Mouse (Mus musculus) midbrain, embryonic 11.5 days (tissue): ENCODE results near the gene Ntrk3. TPM values are rescaled to one million over a fixed set of nuclear protein-coding genes. Genes with fewer than 3 reads are reported as not detected.

Experiments used
- ATAC-seq: fragments of 200-750 bp; cut with Nextera tagmentation; 2 replicates; pipeline ENCODE4 v1.8.0; 2017; ENCODE audit warnings: moderate TSS enrichment, moderate library complexity; ENCODE audit not compliant: low FRiP score
- DNase-seq: peaks from one replicate; pipeline ENCODE4 v3.0.0; 2015; ENCODE audit warnings: low spot score; ENCODE audit errors: missing footprints
- H3K27ac ChIP-seq: fragments of 300-500 bp; sonication (generic); 2 replicates; pipeline ENCODE4 v1.5.1; 2014; ENCODE audit warnings: low read depth, low read length
- H3K27me3 ChIP-seq: fragments of 300-500 bp; sonication (generic); 2 replicates; pipeline ENCODE4 v1.6.1; 2014; ENCODE audit warnings: mild to moderate bottlenecking, low read length, moderate library complexity, mixed read lengths; ENCODE audit not compliant: control insufficient read depth, insufficient read depth
- H3K36me3 ChIP-seq: fragments of 300-500 bp; sonication (generic); 2 replicates; pipeline ENCODE4 v1.6.1; 2014; ENCODE audit warnings: mild to moderate bottlenecking, low read length, moderate library complexity, mixed read lengths; ENCODE audit not compliant: control insufficient read depth, insufficient read depth
- H3K4me1 ChIP-seq: fragments of 300-500 bp; sonication (generic); 2 replicates; pipeline ENCODE4 v1.6.1; 2014; ENCODE audit warnings: low read length; ENCODE audit not compliant: control insufficient read depth, insufficient read depth
- H3K4me2 ChIP-seq: fragments of 300-500 bp; sonication (generic); 2 replicates; pipeline ENCODE4 v1.6.1; 2014; ENCODE audit warnings: mild to moderate bottlenecking, moderate library complexity
- H3K4me3 ChIP-seq: fragments of 300-500 bp; sonication (generic); 2 replicates; pipeline ENCODE4 v1.5.1; 2014; ENCODE audit warnings: low read depth, low read length
- H3K9ac ChIP-seq: fragments of 300-500 bp; sonication (generic); 2 replicates; pipeline ENCODE4 v1.6.1; 2014; ENCODE audit warnings: low read length
- H3K9me3 ChIP-seq: fragments of 300-500 bp; sonication (generic); 2 replicates; pipeline ENCODE4 v1.6.1; 2016; ENCODE audit warnings: low read length; ENCODE audit not compliant: control insufficient read depth
- WGBS: fragments of 180-500 bp; shearing (Covaris S2); extraction: QIAGEN DNeasy Blood & Tissue Kit; methylation state at CpG from one replicate; pipeline ENCODE4 v1.1.7; 2014; 5-methylcytosine and 5-hydroxymethylcytosine counted together
- polyA plus RNA-seq: library from polyadenylated mRNA; unstranded; fragments of >200 nt; fragmentation: Nextera tagmentation; extraction: Ambion mirVana; gene quantifications from 2 replicates; pipeline ENCODE4 v1.2.1, GENCODE M21; 2014

Ntrk3 gene
- polyA plus RNA-seq, 1 experiment from 2014 or later, result 3.6 TPM

GRCm38 (mm10) chr7:78596556-78596955, 141.3 kb downstream of the Ntrk3 start:
- ATAC-seq (no peak), DNase-seq (no peak)
- no peaks in the 10 kb centered on the region for H3K36me3 ChIP-seq
- no peak overlapping the region for H3K4me2 ChIP-seq
- H3K27me3 ChIP-seq, result no peaks in the 10 kb centered on the region
- 52% methylated on average over 5 of the region's 5 CpGs for WGBS
- no peak overlapping the region for H3K27ac ChIP-seq
- H3K4me3 ChIP-seq, result no peak overlapping the region
- H3K9me3 ChIP-seq, result no peaks in the 10 kb centered on the region
- H3K4me1 ChIP-seq, result peaks cover 12% of the 10 kb centered on the region; the same call in 1 of the 2 replicates
- H3K9ac ChIP-seq, result no peak overlapping the region

- Histone ChIP-seq H3K4me2 (no peak overlapping the region), H3K4me1 (peaks cover 12% of the 10 kb centered on the region; the same call in 1 of the 2 replicates), H3K27me3 (no peaks in the 10 kb centered on the region), H3K27ac (no peak overlapping the region), H3K9me3 (no peaks in the 10 kb centered on the region), H3K36me3 (no peaks in the 10 kb centered on the region), H3K4me3 (no peak overlapping the region), H3K9ac (no peak overlapping the region)
- ATAC-seq (peak; percentile 66), DNase-seq (peak; percentile 94)
- WGBS, result 5% methylated on average over 4 of the region's 4 CpGs
These were observed 141.9 kb downstream of the Ntrk3 start for GRCm38 (mm10) chr7:78595895-78596294.

- Histone ChIP-seq H3K4me2 (no peak overlapping the region), H3K27ac (no peak overlapping the region), H3K4me3 (no peak overlapping the region), H3K9me3 (no peaks in the 10 kb centered on the region), H3K36me3 (no peaks in the 10 kb centered on the region), H3K4me1 (peaks cover 7% of the 10 kb centered on the region; the same call in 1 of the 2 replicates), H3K27me3 (no peaks in the 10 kb centered on the region), H3K9ac (no peak overlapping the region)
- 78% methylated on average over 4 of the region's 4 CpGs for whole genome bisulfite sequencing
- ATAC-seq, result no peak
- DNase-seq, result peak; percentile 35
These were observed 144.9 kb downstream of the Ntrk3 start for GRCm38 (mm10) chr7:78592948-78593347.

- DNase-seq (no peak), ATAC-seq (no peak)
- WGBS, result 94% methylated on average over 1 of the region's 1 CpGs
- no peak overlapping the region for H3K27ac ChIP-seq
- H3K36me3 ChIP-seq, result no peaks in the 10 kb centered on the region
- H3K27me3 ChIP-seq, result no peaks in the 10 kb centered on the region
- no peak overlapping the region for H3K9ac ChIP-seq
- no peak overlapping the region for H3K4me2 ChIP-seq
- H3K4me1 ChIP-seq, result peaks cover 2% of the 10 kb centered on the region; the same call in 1 of the 2 replicates
- no peak overlapping the region for H3K4me3 ChIP-seq
- no peaks in the 10 kb centered on the region for H3K9me3 ChIP-seq
These were observed 145.6 kb downstream of the Ntrk3 start for GRCm38 (mm10) chr7:78592172-78592571.

- Histone ChIP-seq H3K4me3 (no peak overlapping the region), H3K36me3 (no peaks in the 10 kb centered on the region), H3K4me2 (no peak overlapping the region), H3K9ac (no peak overlapping the region), H3K27ac (no peak overlapping the region), H3K9me3 (no peaks in the 10 kb centered on the region), H3K27me3 (no peaks in the 10 kb centered on the region), H3K4me1 (no peaks in the 10 kb centered on the region)
- ATAC-seq (no peak), DNase-seq (peak; percentile 19)
- 72% methylated on average over 7 of the region's 7 CpGs for WGBS
These were observed 148.0 kb downstream of the Ntrk3 start for GRCm38 (mm10) chr7:78589766-78590165.

GRCm38 (mm10) chr7:78586800-78587199, 151.0 kb downstream of the Ntrk3 start:
- 27% methylated on average over 3 of the region's 3 CpGs for WGBS
- H3K9ac ChIP-seq, result no peak overlapping the region
- DNase-seq, result peak; percentile 80
- no peaks in the 10 kb centered on the region for H3K9me3 ChIP-seq
- no peak overlapping the region for H3K4me2 ChIP-seq
- H3K27ac ChIP-seq, result no peak overlapping the region
- H3K4me3 ChIP-seq, result no peak overlapping the region
- no peaks in the 10 kb centered on the region for H3K4me1 ChIP-seq
- ATAC-seq, result no peak
- H3K27me3 ChIP-seq, result peaks cover 3% of the 10 kb centered on the region; the same call in 1 of the 2 replicates
- no peaks in the 10 kb centered on the region for H3K36me3 ChIP-seq

GRCm38 (mm10) chr7:78585960-78586359, 151.9 kb downstream of the Ntrk3 start:
- H3K27me3 ChIP-seq, result peaks cover 3% of the 10 kb centered on the region; the same call in 1 of the 2 replicates
- H3K9me3 ChIP-seq, result no peaks in the 10 kb centered on the region
- H3K4me1 ChIP-seq, result no peaks in the 10 kb centered on the region
- no peak overlapping the region for H3K4me3 ChIP-seq
- H3K9ac ChIP-seq, result no peak overlapping the region
- WGBS, result 31% methylated on average over 7 of the region's 7 CpGs
- no peak overlapping the region for H3K27ac ChIP-seq
- H3K4me2 ChIP-seq, result no peak overlapping the region
- ATAC-seq, result no peak
- peak; percentile 75 for DNase-seq
- H3K36me3 ChIP-seq, result no peaks in the 10 kb centered on the region

- Histone ChIP-seq H3K4me3 (no peak overlapping the region), H3K4me2 (no peak overlapping the region), H3K9ac (no peak overlapping the region), H3K27ac (no peak overlapping the region), H3K9me3 (no peaks in the 10 kb centered on the region), H3K27me3 (peaks cover 8% of the 10 kb centered on the region; the same call in 1 of the 2 replicates), H3K36me3 (no peaks in the 10 kb centered on the region), H3K4me1 (no peaks in the 10 kb centered on the region)
- 72% methylated on average over 2 of the region's 2 CpGs for WGBS
- no peak for DNase-seq
- no peak for ATAC-seq
These were observed 152.9 kb downstream of the Ntrk3 start for GRCm38 (mm10) chr7:78584936-78585335.

- no peak for ATAC-seq
These were observed 153.3 kb downstream of the Ntrk3 start for GRCm38 (mm10) chr7:78584499-78584898.

More at GRCm38 (mm10) chr7:78584499-78584898, 153.3 kb downstream of the Ntrk3 start:
- no peak overlapping the region for H3K4me2 ChIP-seq
- no peak overlapping the region for H3K9ac ChIP-seq
- no peak overlapping the region for H3K27ac ChIP-seq
- 14% methylated on average over 3 of the region's 3 CpGs for WGBS
- H3K27me3 ChIP-seq, result peaks cover 8% of the 10 kb centered on the region; the same call in 1 of the 2 replicates
- peak; percentile 81 for DNase-seq
- no peak overlapping the region for H3K4me3 ChIP-seq
- H3K4me1 ChIP-seq, result 0 out of 2 replicates have a peak, but pooled peaks cover under 1% of the 10 kb centered on the region
- H3K9me3 ChIP-seq, result no peaks in the 10 kb centered on the region
- no peaks in the 10 kb centered on the region for H3K36me3 ChIP-seq
